Mouse (Mus musculus): ENCODE measurements at regions not wholly inside any gene's neighbourhood (a gene's known extent, or its start where the extent isn't known, plus 50 kb on each side); places are given as distances from the start of the nearest gene placed in this dataset.
"Not testable (repeated sequence)": the region's sequence is repeated elsewhere in the genome, so short reads cannot be mapped to it uniquely, and the experiment has no call there.

DNA sequence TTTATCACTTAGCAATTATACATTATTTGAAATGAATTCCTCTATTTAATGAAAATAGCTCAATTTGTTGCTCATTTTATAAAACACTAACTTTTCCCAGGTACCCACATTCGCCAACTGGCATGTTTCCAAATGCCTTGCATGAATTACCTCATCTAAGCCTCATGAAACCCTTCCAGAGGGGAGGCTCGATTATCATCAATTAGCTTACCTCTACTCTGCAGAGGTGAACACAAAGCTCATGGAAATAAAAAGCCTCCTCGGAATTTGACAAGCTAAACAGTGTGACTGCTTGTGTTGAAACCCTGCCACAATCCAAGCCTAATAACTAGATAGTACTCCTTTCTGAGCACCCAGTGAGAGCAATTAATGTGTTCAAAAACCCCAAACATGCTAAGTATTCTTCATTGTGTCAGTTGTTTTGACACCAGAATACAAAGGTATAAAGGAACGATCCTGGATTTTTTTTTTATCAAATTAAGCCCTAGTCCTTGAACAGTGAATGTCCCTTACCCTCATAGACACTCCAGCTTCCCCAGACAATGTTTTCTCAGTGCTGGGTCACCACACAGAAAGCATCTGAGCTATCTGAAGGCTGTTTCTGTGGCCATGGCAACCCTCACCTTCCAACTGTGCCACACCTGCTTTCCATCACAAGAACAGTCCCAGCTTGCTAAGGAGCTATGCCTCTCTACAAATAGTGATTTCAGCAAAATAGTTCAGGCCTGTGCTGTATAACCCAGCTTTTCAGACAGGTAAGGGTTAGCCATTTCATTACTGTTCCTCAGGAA lies 530.4 kb downstream of the Rapgef2 start:
- no peak for DNase-seq

DNA sequence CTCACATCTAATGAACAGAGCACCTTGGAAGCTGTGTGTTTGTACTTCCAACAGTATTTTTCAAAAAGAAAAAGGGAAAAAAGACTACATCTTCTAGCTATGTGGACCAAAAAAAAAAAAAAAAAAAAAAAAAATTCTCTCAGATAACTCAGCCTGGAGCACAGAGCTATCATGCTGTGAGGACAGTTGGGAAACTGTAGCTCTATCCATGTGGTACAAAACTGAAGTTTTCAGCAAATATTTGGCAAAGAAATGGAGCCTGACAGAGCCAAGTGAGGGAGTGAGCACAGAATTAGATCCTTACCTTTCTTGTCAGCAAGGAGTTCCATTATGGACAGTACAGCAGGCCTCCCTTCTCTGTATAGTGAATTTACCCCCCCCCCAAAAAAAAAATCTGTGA lies 550.2 kb downstream of the Rapgef2 start:
- DNase-seq = no peak

DNA sequence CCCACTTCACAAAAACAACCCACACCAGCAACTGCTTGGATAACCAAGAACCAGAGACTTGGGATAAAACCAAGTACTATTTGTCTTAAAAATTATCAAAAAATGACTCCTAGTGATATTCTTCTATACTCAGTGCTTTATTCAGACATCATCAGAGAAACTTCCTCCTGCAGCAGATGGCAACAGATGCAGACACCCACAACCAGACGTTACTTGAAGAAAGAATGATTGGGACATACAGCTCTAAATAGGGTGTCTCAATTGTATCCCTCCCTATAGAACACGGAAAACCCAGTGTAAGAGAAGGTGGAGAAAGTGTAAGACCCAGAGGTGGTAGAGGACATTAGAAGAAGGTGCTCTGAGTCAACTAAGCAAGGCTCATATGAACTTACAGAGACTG lies 569.6 kb downstream of the Rapgef2 start:
- DNase-seq = no peak

DNA sequence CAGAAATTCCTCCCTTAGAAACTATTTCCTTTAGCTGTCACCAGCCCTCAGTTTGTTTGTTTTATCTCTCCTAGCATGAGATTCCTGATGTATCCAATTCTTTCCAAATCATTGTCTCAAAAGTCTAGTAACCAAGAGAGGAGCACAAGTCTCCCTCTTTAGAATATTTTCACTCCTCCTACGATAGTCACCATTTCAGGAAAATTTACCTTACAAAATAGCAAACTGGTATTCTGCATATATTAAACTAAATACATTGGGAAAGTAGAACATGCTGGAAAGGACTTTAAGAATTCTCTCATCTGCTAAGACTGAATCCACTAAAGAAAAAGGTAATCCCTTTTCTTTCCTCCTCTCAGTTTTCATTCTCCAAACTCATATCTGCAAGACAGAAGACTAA lies 578.6 kb downstream of the Rapgef2 start:
- DNase-seq = no peak

DNA sequence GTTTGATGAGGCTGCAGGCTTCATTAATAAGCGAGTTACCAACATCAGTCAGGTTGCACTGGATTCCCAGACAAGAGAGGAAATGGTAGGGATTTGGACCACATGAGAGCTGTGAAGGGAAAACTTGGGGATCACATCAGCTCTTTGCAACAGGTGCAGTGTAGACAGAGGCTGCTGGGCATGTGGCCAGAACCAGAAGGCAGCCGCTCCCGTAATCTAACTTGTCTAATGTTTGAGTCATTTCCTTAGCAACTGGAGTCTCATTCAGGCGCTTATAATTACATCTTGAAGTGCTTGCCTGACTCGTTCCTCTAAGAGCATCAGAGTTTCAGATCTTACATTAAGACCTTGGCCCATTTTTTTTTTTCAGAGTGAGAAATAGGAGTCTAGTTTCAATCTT lies 587.4 kb downstream of the Rapgef2 start:
- no peak for DNase-seq

DNA sequence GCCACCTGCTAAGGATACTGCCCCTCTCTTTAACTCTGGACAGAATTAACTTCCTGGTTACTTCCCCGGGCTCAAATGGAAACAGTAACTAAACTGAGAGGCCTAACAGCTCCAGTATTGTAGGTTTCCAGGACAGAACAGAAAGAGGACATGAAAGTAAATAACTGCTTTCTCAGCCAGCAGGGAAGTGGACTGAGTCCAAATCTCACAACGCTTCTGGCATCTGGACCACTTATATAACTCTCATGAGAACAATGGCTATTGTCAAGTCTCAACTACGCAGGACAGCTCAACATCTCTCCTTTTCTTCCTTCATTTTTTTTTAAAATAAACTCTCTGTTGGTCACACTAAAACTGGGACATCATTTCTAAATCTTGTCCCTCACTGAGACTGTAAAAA lies 594.8 kb downstream of the Rapgef2 start:
- DNase-seq = peak; percentile 19

DNA sequence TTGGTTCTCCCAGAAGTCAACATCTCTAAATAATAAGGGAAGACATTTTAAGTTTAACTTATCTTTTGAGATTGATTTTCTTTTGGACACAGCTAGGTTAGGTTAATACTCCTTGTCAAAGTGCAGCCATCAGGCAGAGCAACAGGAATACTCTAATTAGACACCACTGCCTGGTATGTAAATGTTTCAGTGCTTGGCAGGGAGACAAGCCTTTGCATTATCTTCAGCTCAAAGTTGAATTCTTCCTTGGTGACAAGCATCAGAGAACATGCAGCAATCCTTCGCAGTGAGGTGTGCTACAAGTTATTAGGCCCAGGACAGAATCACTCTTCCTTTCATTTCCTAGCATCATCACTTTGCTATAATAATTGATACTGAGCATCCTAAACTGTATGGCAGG lies 608.7 kb downstream of the Rapgef2 start:
- DNase-seq = no peak

DNA sequence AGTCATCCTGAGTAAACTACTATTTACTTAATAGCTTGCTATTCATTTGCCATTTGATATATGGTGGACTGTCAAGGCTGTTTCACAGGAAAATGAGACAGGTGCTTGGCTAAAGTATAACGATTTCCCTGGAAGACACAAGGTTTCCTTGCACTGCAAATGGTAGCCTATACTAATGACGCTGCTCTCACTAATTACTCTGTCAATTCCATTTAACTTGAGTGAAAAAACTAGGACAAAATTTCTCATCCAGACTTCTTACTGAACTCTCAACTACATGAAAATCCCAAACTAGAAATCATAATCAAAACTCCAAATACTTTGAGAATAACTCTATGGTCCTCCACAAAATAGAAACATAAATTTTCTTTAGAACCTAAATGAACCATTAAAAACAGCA lies 609.5 kb downstream of the Rapgef2 start:
- no peak for DNase-seq

DNA sequence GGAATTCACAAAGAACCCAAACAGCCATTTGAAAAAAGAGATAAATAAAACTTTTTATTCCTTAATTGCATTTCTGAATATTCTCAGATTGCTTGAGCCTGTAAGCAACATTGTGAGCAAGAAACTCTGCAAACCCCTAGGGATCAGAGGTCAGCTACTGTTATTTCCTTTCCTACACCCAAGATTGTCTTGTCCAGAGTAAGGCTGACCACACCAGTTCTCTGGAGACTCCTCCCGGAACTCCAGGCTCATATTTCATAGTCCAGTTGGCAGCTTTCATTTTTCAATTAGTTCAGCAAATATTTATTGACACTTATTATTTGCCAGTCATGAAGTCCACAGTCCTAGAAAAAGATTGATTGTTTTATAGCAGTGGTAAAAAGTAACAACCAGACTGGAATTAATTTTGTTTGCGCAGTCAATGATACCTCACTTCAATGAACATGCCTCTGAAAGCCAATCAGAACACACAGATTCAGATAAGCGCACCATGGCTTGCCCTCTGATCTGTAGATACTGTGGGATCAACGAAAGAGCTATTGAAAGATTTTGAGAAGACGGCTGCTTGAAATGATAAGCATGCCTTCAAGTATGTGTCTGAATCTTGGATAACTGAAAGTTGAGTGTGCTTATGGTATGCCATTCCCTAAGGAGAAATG lies 611.7 kb downstream of the Rapgef2 start:
- DNase-seq = no peak

DNA sequence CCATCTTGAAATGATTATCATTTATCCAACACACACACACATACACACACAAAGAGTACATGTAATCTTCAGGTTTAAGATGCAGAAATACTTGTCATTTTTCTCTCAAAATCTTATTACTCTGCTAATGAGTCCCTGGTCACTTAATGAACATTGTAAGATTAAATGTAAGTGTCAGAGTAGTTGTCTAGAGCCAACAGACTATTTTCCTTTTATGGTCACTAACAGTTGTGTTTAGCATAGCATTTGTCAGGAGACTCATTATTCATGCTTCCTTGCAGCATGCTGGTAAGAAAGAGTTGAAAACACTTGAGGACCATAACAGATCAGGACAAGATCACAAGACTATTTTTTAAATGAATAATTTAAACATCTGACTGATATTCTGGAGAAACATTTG lies 618.3 kb downstream of the Rapgef2 start:
- no peak for DNase-seq

DNA sequence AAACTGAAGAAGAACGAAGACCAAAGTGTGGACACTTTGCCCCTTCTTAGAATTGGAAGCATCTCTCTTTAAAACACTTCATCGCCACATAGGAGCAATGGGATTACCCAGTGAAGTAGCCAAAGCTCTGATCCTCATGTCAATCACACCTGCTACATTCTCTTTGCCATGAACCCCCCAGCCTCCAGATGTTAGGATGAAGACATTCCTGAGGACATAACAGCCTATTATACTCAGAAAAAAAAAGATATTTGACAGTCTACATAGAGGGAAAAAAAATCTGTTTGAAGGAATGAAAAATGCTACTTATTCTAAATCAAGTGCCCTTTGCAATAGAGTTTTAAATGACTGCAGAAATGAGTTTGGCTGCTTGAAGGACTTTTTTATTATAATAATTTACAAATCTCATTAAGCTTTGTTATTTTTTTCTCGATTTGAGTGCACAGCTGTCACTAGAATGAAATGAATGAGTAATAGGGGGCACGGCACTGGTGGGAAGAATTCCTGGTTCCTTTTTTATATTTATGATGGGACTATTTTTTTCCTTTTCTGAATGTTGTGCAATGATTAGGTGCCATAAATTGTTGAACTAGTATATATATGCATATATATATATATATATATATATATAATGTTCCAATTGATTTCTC lies 618.8 kb downstream of the Rapgef2 start:
- DNase-seq = no peak

DNA sequence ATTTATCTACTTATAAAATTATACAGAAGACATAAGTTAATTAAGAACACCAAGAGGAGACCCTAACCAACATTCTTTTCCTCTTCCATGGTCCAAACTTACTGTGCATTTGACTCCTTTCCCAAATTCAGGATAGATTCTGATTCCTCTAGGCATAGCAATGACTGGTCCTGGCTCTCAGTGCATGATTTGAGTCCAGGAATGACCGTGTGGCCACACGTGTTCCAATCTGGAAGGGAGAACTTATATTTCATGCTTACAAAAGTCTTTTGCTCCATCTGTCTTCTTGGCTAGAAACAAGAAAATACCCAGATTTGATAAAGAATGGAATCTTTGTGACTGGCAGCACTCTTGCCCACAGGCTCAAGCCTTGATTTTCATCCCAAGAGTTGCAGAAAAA lies 638.2 kb downstream of the Rapgef2 start:
- no peak for DNase-seq

DNA sequence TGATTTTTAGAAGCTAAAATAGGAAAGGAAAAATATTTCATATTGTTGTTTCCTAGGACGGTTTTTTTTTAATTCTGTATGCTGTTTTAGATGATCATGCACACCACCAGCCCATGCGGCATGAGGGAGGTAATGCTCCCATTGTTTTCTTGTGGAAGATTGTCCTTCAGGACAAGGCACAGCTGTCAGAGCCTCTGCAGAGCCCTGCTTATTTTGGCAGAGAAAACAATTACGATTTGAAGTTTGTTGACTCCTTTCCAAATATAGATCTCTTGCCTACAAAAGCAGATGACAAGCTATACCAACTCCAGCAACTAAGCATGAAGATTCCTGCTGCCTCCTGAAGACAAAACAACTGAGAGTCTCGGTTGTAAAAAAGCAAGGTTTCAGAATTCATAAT lies 650.9 kb downstream of the Rapgef2 start:
- DNase-seq = no peak

DNA sequence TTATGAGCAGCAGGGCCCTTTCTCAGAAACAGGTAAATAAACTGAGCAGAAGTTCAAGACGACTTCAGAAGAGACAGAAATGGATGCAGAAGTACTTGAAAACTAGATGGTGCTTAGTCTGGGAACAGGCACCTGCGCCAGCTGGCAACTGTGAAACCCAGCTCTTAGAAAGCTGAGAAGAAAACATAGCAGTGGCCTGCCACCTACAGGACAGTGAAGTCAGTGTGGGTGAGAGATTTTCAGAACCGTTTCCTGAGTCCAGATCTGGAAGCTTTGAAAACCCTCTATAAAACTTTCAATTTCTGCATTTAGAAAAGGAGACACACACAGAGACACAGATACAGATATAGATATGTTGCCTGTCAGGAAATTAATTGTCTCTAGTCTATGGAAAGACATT lies 667.4 kb downstream of the Rapgef2 start:
- peak; percentile 14 for DNase-seq

DNA sequence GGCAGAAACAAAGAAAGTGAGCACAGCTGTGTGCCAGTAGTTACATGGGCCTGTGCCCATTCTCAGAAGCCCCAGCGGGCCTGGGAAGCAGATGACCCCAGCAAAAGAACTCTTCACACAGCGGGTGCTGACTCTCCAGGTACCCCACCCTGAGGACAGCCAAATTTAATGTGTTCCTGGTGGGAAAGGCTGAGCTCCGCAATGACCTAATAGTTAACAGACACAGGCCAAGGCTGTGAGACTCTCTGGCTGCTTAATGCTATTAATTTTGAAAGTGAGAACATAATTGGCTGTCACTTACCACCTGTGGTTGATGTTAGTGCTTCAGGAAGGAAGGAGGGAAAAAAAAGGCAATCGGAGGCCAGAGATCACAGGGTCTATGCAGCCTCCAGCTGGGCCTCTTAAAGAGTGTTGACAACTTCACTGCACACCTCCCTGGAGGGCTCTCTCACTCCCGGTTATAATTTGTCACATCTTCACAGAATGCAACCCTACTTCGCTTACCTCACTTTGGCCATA lies 691.5 kb downstream of the Rapgef2 start:
- no peak for DNase-seq

DNA sequence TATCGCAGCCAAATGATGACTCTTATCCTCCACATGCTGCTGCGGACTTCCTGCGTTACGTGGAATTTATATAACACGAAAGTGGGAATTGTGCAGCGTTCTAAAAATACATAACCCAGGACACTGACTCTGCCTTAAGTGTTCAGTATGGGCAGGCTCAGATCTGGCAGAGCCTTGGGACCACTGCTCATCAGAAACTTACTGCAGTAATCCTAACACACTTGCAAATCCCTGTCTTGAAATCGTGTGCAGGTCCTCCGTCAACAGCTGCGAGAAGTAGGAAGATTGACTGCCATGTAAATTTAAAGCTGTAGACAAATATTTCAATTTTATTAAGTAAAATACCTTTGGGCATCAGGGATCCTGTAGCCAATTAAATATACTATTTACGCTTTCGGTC lies 692.0 kb downstream of the Rapgef2 start:
- DNase-seq = no peak

DNA sequence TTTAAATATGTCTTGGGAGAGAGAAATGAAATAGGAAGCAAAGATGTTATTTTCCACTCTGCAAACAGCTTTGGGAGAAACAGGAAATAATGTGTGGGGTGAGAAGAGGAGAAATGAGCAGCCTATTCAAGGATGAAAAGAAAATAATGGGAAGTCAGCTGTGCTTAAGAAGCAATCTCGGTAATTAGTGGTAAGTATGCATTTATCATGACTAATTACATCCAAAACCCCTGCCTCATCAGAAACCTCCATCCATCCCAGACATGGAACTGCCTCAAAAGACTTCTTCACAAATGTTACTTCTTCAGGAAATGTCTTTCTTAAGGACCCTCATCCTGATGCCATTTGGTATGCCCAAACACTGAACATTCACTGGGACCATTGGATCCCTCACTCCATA lies 699.7 kb downstream of the Rapgef2 start:
- DNase-seq = no peak

DNA sequence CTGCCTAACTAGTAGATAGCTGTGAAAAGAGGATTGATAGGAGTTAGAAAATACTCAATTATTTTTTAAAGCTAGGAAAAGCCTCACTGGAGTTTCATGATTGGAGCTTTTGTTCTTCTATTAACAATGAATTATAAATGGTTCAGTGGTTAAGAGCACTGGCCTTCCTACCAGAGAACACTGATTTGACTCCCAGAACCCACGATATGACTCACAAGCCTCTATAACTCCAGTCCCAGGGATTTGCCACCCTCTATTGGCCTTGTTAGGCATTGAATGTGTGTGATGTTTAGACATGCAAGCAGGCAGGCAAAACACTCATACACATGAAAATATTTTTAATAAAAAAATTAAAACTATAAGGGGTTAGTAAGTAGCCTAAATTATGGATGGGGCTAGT lies 704.4 kb downstream of the Rapgef2 start:
- DNase-seq = no peak

DNA sequence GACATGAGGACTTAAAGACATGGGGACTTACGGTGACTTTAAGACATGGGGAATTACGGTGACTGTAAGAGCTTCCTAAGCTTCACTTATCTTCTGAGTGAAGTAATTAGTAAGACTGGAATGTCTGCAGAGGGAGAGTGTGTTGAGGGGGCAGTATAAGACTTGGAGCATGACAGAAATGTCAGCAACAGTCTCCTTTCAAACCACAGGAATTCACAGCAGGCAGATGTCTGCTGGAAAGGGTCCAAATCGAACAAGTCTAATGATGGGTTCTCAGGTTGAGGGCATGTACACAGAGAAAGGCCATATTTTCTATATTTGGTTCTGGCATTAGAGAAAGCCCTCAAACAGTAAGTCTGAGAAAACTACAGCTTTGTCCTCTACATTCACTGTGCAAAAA lies 705.2 kb downstream of the Rapgef2 start:
- DNase-seq = no peak

DNA sequence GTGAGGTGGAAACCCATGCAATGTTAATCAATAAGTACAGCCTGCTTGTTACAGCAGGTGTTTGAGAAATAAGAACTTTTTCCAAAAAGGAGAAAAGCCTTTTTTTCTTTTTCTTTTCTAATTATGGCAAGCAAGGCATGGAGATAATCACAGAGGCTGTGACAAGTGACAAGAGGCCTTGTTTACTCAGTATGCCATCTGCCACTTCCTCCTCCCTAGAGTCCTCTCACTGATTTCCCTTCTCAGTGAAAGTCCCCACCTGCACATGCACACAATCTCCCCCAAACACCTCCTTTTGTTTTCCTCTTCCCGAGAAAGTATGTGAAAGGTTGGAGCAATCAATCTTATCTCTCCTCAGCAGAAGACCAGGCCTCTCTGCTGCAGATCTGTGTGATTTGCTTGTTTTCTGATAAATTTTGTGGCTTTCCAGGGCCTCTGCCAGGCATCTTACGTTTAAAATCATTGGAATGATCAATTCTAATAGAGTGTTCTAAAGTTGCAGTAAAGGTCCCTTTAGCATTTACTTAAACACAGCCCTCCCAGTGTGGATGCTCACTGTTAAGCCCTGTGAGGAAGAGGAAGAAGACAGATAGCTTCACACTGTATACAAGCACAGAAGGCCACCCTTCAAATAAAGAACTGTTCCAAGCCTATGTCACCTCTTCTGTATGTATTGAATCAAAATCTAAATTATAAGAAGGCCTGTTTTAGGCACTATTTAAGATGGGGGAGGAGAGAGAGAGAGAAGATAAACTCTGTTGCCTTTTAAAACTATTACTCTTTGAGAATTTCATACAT lies 710.5 kb downstream of the Rapgef2 start:
- DNase-seq = no peak

DNA sequence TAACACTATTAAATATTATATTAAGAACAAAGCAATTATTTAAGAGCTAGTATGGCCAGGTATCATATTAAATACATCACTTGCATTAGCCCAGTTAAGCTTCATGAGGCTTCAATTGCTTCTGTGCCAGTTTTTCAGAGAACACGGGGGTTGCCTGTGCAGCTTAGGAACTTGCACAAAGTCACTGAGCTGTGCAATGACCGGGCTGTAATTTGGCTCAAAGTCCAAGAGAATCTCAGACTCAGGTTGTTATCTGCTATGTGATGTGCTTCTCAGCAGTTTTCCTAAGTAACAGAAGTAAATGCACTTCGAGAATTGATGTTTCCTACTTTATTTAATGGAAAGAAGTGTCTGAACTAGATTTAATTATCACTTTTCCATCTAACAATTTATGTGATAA lies 711.5 kb downstream of the Rapgef2 start:
- no peak for DNase-seq

DNA sequence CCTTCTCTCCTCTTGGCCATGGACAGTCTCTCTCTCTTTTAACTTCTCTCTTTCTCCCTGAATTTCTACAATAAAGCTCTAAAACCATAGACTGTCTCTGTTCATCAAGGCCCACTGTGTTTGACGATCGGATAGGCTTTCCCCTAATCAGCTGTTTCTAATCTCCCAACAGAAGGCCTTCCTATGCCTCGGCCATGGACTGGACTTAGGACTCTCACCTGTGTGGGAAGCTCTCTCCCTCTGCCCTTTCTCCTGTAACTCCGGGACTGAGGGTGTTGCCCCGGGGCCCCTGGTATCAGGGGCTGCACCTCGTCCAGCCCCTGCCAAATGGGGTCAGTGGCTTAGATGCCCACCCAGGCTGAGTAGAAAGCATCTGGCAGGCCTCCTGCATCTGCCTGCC lies 713.0 kb downstream of the Rapgef2 start:
- DNase-seq = no peak

DNA sequence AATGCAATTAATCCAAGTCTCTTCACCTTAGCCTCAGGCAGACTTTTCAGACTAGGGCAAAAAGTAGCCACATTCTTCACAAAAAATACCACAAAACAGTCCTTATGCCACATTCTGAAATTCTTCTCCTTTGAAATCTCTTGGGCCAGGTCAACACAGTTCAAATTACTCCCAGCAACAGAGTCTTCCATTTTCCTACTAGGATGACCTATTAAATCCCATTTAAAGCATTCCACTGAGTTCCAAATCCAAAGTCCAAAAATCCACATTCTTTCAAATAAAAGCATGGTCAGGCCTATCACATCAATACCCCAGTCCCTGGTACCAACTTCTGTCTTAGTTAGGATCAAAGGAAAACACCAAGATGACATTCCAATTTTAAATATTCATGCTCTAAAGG lies 721.4 kb downstream of the Rapgef2 start:
- DNase-seq = not testable (repeated sequence)

Data from cerebellum, adult 9-10 months (tissue).